Mouse (Mus musculus): ENCODE data around the gene Cox8b.

DNA sequence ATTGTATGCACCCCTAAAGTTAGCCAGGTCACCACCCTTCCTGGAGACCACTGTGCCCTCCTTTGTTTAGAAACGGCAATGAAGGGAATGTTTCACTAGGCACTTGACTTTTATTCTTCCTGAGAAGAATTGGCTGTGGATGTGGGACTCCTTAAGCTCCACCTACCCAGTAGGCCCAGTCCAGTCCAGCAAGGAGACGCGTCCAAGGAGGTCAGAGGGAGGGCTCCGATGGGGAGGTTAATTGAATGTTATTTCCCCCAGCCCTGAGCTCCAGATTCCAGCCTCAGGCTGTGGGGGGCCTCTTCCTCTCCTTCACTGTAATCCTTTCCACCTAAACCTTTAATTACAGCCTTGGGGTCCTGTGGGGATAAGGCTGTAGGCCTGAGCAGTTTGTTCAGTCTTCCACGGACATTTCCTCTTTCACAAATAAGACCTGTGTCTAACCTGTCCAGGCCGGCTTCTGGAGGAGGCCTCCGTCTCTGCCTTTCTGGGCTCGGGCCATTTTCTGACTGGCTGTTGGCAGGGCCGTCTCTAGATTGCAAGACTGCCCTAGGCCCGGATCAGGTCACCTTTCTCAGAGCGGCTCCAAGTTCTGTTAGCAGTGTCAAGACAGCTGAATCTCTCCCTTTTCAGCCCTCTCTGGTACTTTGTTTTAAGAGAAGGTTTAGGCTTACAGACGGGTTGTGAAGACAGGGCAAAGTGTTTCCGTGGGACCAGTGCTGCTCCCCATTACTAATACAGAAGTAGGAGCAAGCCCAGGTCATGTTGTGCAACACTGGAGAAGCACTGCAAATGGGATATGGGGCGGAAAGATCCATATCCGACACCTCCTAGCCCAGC is 2.0 kb upstream of the Cox8b start:
- TF ChIP-seq CTCF (IDR thresholded peaks at IDR 0.05; ENCODE audit: low read depth) = no peak
- TF ChIP-seq EP300 (IDR thresholded peaks at IDR 0.05; ENCODE audit: low read depth) = no peak

Measured in liver, postnatal 0 days (tissue).